Mouse (Mus musculus): ENCODE measurements at regions not wholly inside any gene's neighbourhood (a gene's known extent, or its start where the extent isn't known, plus 50 kb on each side); places are given as distances from the start of the nearest gene placed in this dataset.

DNA sequence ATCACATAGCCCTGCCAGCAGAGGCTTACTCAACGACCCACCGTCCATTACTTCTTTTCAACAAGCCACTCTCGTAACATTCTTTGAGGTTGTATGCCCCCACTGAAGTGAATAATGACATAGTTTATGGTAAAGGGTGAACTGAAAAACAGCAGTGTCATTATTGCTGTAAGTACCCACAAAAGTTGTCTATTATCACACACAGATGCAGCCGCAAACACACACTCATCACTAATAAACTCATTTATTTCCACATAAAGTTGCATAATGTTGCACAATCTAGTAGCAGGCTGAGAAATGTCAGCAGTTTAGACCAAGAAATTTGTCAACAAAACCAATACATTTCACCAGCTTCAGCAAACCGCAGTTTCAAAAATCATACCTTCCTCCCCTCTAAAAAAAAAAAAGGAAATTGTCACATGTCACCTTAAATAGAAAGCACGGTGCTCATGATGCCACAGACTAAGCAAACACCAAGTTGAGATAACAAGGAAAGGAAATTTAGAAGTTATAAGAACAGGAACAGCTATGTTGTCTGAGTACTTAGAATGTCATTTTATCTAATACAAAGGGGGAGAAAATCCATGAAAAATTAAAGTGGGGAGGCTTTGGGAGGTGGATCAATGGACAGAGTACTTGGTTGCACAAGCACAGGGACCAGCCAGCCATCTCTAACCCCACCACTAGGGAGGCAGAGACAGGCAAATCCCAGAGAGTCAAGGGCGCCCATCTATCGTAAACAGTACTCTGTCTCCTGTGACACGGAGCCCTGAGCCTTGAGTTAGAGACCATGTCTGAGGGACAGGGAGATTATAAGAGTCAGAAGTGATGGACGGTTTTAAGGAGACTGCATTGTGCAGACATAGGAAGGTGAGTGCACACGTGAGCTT, 195.9 kb downstream of the Hlx start:
- DNase-seq (ENCODE audit: extremely low spot score) = no peak

DNA sequence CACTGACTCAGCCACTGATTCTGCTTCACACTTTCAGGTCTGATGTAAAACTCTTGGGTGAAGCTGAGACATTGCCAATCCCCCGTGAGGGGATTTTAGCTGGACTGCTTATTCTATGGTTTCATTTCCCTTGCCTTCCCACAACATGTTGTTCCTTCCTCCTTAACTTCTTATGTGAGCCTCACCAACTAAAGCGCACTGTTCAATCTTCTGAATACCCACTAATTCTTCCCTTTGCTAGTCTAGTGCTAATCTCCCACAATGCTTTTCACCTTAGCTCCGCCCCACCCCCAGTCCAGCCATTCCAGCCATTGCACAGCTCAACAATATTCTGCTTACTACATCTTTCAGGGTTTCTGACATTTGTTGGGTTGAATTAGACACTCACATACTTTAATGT, 196.7 kb downstream of the Hlx start:
- DNase-seq (ENCODE audit: extremely low spot score) = no peak

- no peak for DNase-seq (ENCODE audit: extremely low spot score)
These were observed 197.9 kb downstream of the Hlx start for GRCm38 (mm10) chr1:184534511-184534910.

DNA sequence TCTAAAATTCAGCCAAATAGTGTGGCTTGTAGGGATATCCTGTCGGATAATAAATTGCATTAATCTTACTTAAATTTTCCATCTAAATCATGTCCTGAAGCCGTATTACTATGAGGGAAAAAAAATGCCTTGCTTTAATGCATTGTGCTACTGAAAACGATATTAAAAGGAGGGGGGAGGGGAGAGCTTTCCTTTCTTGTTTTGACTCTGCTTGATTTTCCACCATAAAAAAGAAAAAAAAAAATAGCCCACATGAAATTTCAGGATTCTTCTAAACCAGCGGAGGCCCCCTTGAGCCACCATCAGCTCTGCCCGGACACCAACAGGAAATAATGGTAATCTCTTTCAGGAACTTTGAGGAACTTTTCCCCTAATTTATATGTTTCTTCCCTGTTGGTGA, 198.5 kb downstream of the Hlx start:
- DNase-seq (ENCODE audit: extremely low spot score) = no peak

DNA sequence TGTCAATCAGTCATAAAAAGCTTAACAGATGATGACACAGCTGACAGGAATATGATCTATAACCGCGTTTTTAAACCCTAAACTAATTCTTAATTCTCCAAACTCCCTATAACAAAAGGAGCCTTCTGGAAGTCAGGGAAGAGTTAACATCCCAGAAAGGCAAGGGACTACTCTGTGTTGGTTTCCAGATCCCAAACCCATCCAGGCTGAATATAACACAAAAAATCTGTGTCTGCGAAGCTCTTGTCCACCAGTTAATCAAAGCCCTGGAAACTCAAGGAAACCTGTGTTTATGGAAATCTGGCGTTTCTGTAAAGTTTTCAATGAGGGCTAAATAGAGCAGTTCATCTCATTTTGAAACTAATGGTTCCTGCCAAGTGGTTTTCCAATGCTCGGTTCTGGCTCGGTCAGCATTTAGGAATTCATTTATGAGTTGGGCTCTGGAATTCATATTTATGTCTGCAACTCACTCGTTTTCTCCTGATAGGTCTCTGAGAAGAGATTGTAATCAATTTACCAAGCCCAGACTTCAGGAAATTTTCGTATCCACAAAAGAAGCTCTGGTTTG, 199.8 kb downstream of the Hlx start:
- DNase-seq (ENCODE audit: extremely low spot score) = no peak

DNA sequence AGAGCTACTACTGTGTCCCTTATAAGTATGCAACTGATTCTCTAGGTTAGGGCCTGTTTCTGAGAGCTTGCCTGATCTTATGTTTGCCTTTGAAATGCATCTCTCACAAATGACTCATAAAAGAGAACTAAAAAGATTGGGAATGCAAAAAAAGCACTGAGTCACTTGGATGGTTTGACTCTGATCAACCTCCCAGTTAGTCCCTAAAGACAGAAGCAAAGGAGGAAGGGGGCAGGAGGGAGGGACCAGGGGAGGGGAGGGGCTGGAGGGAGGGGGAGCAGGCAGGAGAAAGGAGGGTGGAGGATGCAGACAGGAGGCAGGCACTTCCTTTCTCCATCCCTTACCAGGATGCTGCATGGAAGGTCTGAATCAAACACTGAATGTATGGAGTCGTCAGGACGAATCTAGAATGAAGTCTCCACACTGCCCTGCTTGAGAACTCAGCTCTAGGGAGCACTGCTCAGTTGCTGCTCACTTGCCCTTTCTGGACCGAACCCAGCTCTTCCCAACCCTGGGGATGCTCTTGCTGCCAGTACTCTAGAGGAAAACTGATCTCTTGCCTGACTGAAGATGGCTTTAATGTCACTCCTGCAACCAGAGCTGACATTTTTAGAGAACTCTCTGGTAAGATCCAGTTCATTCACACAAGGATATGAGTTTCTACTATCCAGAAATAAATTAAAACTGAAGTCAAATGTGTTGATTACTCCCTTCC, 201.7 kb downstream of the Hlx start:
- DNase-seq (ENCODE audit: extremely low spot score) = no peak

GRCm38 (mm10) chr1:184525740-184526139, 206.7 kb downstream of the Hlx start:
- no peak for DNase-seq (ENCODE audit: extremely low spot score)

- no peak for DNase-seq (ENCODE audit: extremely low spot score)
These were observed 212.9 kb downstream of the Hlx start for GRCm38 (mm10) chr1:184519551-184519950.

- DNase-seq (ENCODE audit: extremely low spot score) = no peak
These were observed 227.8 kb downstream of the Hlx start for GRCm38 (mm10) chr1:184504663-184505062.

- no peak for DNase-seq (ENCODE audit: extremely low spot score)
These were observed 228.5 kb downstream of the Hlx start for GRCm38 (mm10) chr1:184503827-184504355.

GRCm38 (mm10) chr1:184500702-184501101, 231.7 kb downstream of the Hlx start:
- no peak for DNase-seq (ENCODE audit: extremely low spot score)

- no peak for DNase-seq (ENCODE audit: extremely low spot score)
These were observed 233.4 kb downstream of the Hlx start for GRCm38 (mm10) chr1:184498909-184499525.

DNA sequence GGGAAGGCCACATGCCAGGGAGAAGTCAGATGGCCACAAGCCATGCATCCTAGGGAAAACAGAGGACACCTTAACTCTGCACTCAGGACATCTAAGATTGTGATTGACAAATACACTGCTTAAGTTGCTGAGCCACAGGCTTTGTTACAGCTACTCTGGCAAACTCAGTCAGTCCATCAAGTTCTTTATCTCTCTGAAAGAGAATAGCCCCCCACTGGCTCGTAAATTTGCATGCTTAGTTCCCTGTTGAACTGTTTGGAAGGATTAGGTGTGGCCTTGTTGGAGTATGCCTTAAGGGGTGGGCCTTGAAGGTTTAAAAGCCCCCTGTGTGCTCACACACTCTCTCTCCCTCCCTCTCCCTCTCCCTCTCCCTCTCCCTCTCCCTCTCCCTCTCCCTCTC, 235.4 kb downstream of the Hlx start:
- no peak for DNase-seq (ENCODE audit: extremely low spot score)

GRCm38 (mm10) chr1:184493811-184494210, 238.6 kb downstream of the Hlx start:
- no peak for DNase-seq (ENCODE audit: extremely low spot score)

- no peak for DNase-seq (ENCODE audit: extremely low spot score)
These were observed 240.3 kb downstream of the Hlx start for GRCm38 (mm10) chr1:184492115-184492514.

DNA sequence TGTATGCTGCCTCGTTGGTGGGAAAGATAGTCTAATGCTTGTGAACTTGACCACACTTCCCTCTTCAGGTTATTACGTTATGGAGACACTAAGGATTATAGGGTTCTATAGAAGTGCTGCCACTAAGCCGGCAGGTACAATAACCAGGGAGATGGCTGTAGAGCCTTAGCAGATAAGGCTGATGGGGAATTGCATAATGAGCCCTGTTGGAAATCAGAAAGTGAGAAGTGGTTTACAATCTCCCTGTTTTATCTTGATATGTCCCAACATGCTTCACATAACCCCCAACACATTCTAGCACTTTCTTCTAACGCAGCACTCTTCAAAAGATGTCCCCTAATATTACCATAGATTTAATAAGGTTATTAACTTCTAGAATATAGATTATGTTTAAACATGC, 241.2 kb downstream of the Hlx start:
- no peak for DNase-seq (ENCODE audit: extremely low spot score)

- DNase-seq (ENCODE audit: extremely low spot score) = peak; percentile 8
These were observed 245.0 kb downstream of the Hlx start for GRCm38 (mm10) chr1:184487409-184487808.

DNA sequence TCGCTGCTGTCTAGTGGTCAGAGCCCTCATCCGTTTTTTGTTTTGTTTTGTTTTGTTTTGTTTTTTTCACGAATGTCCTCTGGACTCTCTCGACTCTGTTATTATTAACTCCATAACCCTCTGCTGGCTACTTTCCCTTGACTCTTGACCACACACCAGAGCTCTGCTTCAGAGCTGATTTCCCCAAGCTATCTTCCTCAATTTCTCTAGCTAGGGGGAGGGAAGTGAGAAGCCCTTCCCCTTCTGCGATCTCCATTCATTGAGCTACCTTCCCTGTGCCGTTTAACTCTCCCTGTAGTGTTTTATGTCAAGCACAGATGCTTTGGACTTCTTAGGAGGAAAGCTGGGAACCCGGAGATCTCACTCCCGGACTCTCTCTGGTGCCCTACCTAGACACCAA, 247.6 kb downstream of the Hlx start:
- DNase-seq (ENCODE audit: extremely low spot score) = no peak

GRCm38 (mm10) chr1:184483371-184483770, 249.0 kb downstream of the Hlx start:
- DNase-seq (ENCODE audit: extremely low spot score) = no peak

DNA sequence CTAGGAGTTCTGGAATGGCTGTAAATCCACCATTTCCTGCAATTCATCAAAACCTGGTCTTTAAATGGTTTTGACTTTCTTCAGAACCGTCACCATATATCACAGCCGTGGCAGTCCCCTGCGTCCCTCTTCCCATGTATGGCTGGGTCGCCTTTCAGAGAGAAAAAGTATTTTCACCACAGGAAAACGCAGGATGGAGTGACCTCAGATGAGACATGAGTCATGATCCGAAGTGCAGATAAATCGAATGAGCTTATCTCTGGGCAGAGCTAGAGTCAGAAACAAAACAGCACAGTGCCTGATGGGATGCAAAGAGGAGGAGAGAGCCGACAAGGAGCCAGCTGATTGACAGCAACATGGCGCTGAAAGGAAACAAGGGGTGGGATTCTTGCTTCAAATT, 250.4 kb downstream of the Hlx start:
- DNase-seq (ENCODE audit: extremely low spot score) = no peak

GRCm38 (mm10) chr1:184480571-184481220, 251.7 kb downstream of the Hlx start:
- no peak for DNase-seq (ENCODE audit: extremely low spot score)

- DNase-seq (ENCODE audit: extremely low spot score) = no peak
These were observed 254.4 kb downstream of the Hlx start for GRCm38 (mm10) chr1:184478006-184478405.

Measured in embryo, embryonic 9.5 days (tissue).